Mouse (Mus musculus) urinary bladder, adult 18-20 months (tissue): ENCODE data around the gene Tmem150a.
A peak's percentile ranks its signal among the peaks of the same experiment; 100 is the strongest.

Experiments
- DNase-seq, 2 experiments: peaks; one replicate each; pipeline ENCODE4 v3.0.0; 2022; ENCODE audit warnings: low spot score in 2 of 2, mixed read lengths in 2 of 2

Gene Tmem150a

GRCm38 (mm10) chr6:72355066-72355911 is at the start of gene Tmem150a:
Tmem150a (plus strand) TSS chr6:72355447.
- peak; percentile 69 to 71 for DNase-seq

- no peak for DNase-seq
Measured at GRCm38 (mm10) chr6:72312198-72312597, 43.0 kb upstream of the Tmem150a start.

GRCm38 (mm10) chr6:72313124-72313867 is 42.0 kb upstream of the Tmem150a start:
- no peak for DNase-seq

- DNase-seq, result no peak
Measured at GRCm38 (mm10) chr6:72315384-72315783, 39.9 kb upstream of the Tmem150a start.

- DNase-seq, result peak; percentile 15 to 45
Measured at GRCm38 (mm10) chr6:72316044-72316443, 39.2 kb upstream of the Tmem150a start.

- no peak for DNase-seq
Measured at GRCm38 (mm10) chr6:72318440-72318839, 36.8 kb upstream of the Tmem150a start.

- no peak for DNase-seq
Measured at GRCm38 (mm10) chr6:72319019-72319418, 36.2 kb upstream of the Tmem150a start.

- DNase-seq, result no peak
Measured at GRCm38 (mm10) chr6:72322936-72323335, 32.3 kb upstream of the Tmem150a start.

GRCm38 (mm10) chr6:72323786-72324508 is 31.3 kb upstream of the Tmem150a start:
- no peak for DNase-seq

GRCm38 (mm10) chr6:72326274-72326673 is 29.0 kb upstream of the Tmem150a start:
- DNase-seq, result peak in 1 of 2 experiments; percentile 34

GRCm38 (mm10) chr6:72329019-72329418 is 26.2 kb upstream of the Tmem150a start:
- DNase-seq, result no peak

GRCm38 (mm10) chr6:72330133-72330532 is 25.1 kb upstream of the Tmem150a start:
- no peak for DNase-seq

- DNase-seq, result no peak
Measured at GRCm38 (mm10) chr6:72333111-72333510, 22.1 kb upstream of the Tmem150a start.

GRCm38 (mm10) chr6:72340481-72340880 is 14.8 kb upstream of the Tmem150a start:
- DNase-seq, result no peak

- DNase-seq, result no peak
Measured at GRCm38 (mm10) chr6:72344396-72345073, 10.7 kb upstream of the Tmem150a start.

- peak; percentile 81 to 87 for DNase-seq
Measured at GRCm38 (mm10) chr6:72345074-72345567, 10.1 kb upstream of the Tmem150a start, which contains the start of gene Usp39. Usp39 (minus strand) TSS chr6:72345184.

GRCm38 (mm10) chr6:72345633-72346032 is 9.6 kb upstream of the Tmem150a start:
- no peak for DNase-seq

- DNase-seq, result no peak
Measured at GRCm38 (mm10) chr6:72346261-72346660, 9.0 kb upstream of the Tmem150a start.

- peak; percentile 63 to 78 for DNase-seq
Measured at GRCm38 (mm10) chr6:72347166-72347941, 7.9 kb upstream of the Tmem150a start, which contains the start of gene 0610030E20Rik. 0610030E20Rik (plus strand) TSS chr6:72347317.

GRCm38 (mm10) chr6:72348411-72348810 is 6.8 kb upstream of the Tmem150a start:
- DNase-seq, result no peak
